Mouse (Mus musculus): Measurements from ENCODE around the gene Fgfr2.

DNA sequence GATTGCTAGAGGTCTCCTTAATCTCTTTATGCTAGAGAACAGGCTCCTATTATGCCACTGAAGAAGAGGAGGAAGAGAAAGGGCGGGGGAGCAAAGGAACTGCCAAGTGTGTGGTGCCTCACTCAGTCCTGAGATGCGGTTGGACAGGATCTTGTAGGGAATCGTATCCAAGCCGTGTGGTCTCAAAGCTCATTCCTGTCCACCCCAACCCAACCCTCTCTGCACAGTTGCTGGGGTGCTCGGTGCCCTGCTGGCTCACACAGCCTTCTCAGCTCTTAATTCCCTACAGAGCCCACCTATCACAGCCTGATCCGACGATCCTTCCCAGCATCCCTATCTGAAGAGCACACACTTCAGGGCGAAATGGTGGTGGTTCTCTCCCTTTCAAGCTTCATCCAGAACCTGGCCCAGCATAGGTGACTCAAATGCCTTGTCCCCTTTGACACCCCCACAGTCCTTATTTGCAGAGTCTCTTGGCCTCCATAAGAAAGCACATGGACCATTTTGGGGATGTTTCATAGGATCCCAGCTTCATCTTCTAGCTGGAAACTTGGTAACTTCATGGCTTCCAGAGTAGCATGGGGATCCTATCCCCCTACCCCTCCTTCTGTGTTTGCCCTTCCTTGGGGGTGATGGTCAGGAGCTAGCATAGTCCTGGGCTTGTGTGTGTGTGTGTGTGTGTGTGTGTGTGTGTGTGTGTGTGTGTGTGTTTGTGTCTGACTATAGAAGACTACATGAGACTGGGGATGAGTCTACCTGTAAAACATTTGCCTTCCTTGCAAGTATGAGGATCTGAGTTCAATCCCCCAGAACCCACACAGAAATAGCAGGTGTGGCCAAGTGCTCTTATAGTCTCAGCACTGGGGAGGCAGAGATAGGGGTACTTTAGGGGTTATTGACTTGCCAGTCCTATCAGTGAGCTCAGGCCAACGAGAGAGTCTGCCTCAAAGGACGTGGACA, 766.0 kb downstream of the Fgfr2 start:
- no peak for TF ChIP-seq CTCF (IDR thresholded peaks at IDR 0.05; ENCODE audit: borderline replicate concordance, extremely low read depth, insufficient read depth, insufficient read length)
- no peak for TF ChIP-seq POLR2A (IDR thresholded peaks at IDR 0.05; ENCODE audit: borderline replicate concordance, extremely low read depth, insufficient read depth, insufficient read length, poor library complexity, severe bottlenecking)

All from brain, embryonic 14.5 days (tissue).